Mouse (Mus musculus) layer of hippocampus, postnatal 36 days (tissue): ENCODE measurements around the gene Usp42. TPM values are rescaled to one million over a fixed set of nuclear protein-coding genes. Genes with fewer than 3 reads are reported as not detected.

ENCODE experiments used
- DNase-seq, 2 experiments: peaks; one replicate each; pipeline ENCODE4 v3.0.0; 2022
- total RNA-seq, 2 experiments: library from RNA; stranded (reverse); gene quantifications; 2 replicates each; pipeline ENCODE4 v1.2.3; 2021

Gene Usp42
- total RNA-seq, result 10 to 100 TPM; 20.4 to 21.4 TPM

- DNase-seq, result peak; percentile 96
These were observed at the start of gene Usp42 for GRCm38 (mm10) chr5:143732180-143732891. TSS of gene Usp42 (minus strand) at chr5:143732280.

DNA sequence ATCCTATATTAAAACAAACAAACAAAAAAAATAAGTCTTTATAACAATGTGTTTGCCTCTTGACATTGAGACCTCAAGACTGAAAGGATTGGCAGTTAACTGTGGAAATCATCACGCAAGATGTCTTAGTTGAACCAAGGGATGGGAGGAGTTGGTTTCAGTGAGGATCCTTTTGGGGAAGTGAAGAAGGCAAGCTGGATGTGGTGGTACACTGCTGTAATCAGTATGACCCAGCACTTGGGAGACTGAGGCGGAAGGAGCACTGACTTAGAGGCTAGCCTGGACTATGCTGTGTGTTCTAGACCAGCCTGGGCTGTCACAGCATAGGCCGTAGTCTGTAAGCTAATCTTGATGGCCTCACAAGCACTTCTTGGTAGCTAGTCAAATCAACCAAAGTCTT is 28.4 kb upstream of the Usp42 start:
- DNase-seq, result no peak

DNA sequence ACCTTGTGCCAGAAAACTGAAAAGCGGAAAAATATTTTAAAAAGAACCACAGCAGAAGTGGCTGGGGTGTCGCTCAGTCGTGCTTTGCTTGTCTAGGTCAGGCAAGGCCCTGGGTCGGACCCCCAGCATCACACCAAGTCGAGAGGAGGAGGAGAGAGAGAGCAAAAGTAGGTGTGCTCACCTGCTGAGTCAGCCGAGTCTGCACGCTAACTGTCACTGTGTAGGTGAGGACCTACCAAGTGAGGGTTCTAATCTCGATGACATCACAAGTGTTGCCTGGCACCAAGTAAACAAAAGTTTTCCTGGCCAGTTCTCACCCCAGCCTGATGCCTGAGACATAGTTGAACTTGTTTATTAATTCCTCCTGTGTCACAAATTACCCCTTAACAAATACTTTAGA is 27.5 kb upstream of the Usp42 start:
- DNase-seq, result no peak

- DNase-seq, result peak; percentile 90 to 92
These were observed 25.8 kb upstream of the Usp42 start for GRCm38 (mm10) chr5:143757755-143758443.

DNA sequence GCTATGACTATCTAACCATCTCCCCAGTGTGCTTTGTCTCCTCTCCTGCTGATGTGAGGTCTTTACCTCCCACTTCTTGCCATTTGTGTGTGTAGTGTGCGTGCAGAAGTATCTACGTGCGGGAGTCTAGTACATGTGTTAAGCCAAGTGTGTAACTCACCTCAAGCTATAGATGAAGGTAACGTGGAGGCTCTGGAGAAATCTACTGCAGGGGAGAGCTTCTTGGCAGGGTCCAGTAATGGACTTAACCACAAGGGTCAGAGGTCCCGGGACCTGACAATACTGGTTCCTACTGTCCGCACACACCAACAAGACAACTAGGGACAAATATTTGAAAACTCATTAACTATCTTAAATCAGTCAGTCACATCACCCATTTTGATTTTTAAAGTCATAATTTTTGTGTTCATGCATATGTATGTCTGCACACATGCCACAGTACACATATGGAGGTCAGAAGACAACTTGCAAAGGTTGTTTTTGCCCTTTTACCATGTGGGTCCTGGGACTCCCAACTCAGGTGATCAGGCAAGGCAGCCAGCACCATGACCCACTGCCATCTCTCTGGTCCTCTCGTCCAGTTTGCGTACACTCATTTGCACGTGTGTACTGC is 23.6 kb upstream of the Usp42 start:
- DNase-seq, result no peak

GRCm38 (mm10) chr5:143749630-143750208 is 17.6 kb upstream of the Usp42 start:
- no peak for DNase-seq

- peak in 1 of 2 experiments; percentile 7 for DNase-seq
These were observed 482 bp downstream of the Usp42 start for GRCm38 (mm10) chr5:143731483-143732112.

DNA sequence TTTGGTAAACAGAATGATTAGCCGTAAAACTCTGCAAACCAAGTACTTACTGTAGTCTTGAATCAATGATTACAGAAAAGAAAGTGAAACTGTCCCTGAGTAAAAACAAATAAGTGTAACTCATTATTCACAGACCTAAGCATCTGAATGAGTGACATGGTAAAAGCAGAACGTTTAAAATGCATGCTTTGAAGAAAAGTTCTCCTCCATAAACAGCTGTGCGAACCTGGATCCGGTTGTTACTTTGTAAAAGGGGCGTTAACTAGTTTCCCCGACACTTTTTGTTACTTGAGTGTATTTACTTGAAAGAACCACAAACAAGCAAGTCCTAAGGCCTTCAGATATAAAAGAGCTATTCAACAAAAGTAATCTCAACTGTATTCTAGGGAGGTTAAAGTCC is 1.2 kb downstream of the Usp42 start:
- no peak for DNase-seq

GRCm38 (mm10) chr5:143721962-143722361 is 10.1 kb downstream of the Usp42 start:
- DNase-seq, result no peak

GRCm38 (mm10) chr5:143712011-143712800 is 19.9 kb downstream of the Usp42 start:
- DNase-seq, result no peak

GRCm38 (mm10) chr5:143711326-143711725 is 20.8 kb downstream of the Usp42 start:
- peak; percentile 49 to 58 for DNase-seq

DNA sequence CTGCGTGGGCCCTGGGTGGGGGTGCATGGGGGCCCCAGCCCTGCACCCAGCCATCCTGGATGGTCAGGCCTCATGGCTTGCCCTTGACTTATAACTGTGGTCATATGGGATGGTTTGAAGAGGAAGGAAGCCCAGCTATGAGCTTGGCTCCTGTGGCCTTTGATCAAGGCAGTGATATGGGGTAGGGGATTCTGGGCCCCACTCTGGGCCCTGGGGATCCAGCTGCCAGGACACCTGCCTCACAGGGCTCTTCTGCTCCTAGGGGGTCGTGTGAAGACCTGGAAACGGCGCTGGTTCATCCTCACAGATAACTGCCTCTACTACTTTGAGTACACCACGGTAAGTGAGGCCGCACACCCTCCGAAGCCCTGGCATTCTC is 25.3 kb downstream of the Usp42 start:
- DNase-seq, result no peak

GRCm38 (mm10) chr5:143706030-143706821 is 25.9 kb downstream of the Usp42 start:
- DNase-seq, result no peak

- no peak for DNase-seq
These were observed 26.5 kb downstream of the Usp42 start for GRCm38 (mm10) chr5:143705659-143705982.

GRCm38 (mm10) chr5:143704875-143705658 is 27.0 kb downstream of the Usp42 start:
- DNase-seq, result no peak

- no peak for DNase-seq
These were observed 31.0 kb downstream of the Usp42 start for GRCm38 (mm10) chr5:143701074-143701473.

DNA sequence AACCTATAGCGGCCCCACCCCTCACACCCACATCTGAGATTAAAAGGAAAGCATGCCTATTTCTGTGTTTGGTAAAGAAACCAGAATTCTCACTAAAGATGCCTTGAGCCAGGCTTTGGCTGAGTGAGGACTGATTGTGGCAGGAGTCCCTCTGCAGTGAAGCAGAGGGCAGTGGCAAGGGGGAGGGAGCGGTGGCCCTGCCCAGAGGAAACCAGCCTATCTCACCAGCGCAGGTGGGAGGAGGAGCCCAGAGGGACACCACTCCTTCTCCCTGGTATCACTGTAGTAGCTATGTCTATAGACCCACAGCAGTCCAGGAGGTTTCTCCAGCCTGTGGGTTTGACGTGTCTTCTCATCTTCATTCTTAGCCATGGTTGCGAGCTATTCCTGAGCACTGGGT is 31.8 kb downstream of the Usp42 start:
- DNase-seq, result no peak

- DNase-seq, result no peak
These were observed 33.6 kb downstream of the Usp42 start for GRCm38 (mm10) chr5:143698454-143698853.

DNA sequence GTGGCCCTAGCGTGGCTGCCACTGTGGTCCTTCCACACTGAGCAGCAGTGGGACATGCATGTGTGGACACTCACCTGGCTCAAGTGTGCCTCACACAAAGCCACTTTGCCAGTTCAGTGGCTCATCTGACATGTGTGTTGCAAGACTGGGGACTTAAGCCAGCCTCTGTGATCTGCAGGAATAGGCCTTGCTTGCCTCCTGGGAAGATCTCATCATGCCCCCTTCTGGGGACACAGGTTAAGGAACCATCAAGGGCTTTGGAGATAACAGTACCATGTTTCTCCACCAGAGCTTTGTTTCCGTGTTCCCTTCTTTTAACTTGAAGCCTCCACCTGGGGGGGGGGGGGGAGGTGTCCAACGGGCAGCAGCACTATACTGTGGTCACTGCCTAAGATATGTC is 35.8 kb downstream of the Usp42 start:
- no peak for DNase-seq

- DNase-seq, result peak; percentile 57 to 68
These were observed 41.2 kb downstream of the Usp42 start for GRCm38 (mm10) chr5:143690926-143691325.
